Mouse (Mus musculus) CD8-positive naive resting alpha-beta T cell, adult 2 months (primary cell): ENCODE data around the gene Fxyd4.

Experiments
- DNase-seq, 2 experiments: peaks; one replicate each; pipeline ENCODE4 v3.0.0; 2022; ENCODE audit warnings: low read depth in 2 of 2, low spot score in 2 of 2

Gene Fxyd4

GRCm38 (mm10) chr6:117918043-117918442 is 19.4 kb downstream of the Fxyd4 start:
- DNase-seq, result no peak

GRCm38 (mm10) chr6:117917576-117917975 is 19.9 kb downstream of the Fxyd4 start:
- DNase-seq, result peak; percentile 72 to 75

GRCm38 (mm10) chr6:117916737-117917426 is 20.6 kb downstream of the Fxyd4 start:
- DNase-seq, result peak; percentile 71 to 78

- DNase-seq, result no peak
These were observed 21.2 kb downstream of the Fxyd4 start for GRCm38 (mm10) chr6:117916205-117916736.

- DNase-seq, result no peak
These were observed 23.0 kb downstream of the Fxyd4 start for GRCm38 (mm10) chr6:117914541-117914940.

GRCm38 (mm10) chr6:117910120-117910661 is 27.3 kb downstream of the Fxyd4 start:
- DNase-seq, result no peak

- DNase-seq, result no peak
These were observed 29.0 kb downstream of the Fxyd4 start for GRCm38 (mm10) chr6:117908424-117908900.

- DNase-seq, result no peak
These were observed 29.5 kb downstream of the Fxyd4 start for GRCm38 (mm10) chr6:117907979-117908355.

GRCm38 (mm10) chr6:117907301-117907978 is 30.1 kb downstream of the Fxyd4 start:
- DNase-seq, result peak; percentile 85 to 86

- peak; percentile 96 for DNase-seq
These were observed 30.8 kb downstream of the Fxyd4 start for GRCm38 (mm10) chr6:117906590-117907271.

- DNase-seq, result peak in 1 of 2 experiments; percentile 27
These were observed 31.4 kb downstream of the Fxyd4 start for GRCm38 (mm10) chr6:117906015-117906531.

GRCm38 (mm10) chr6:117905260-117905930 is 32.1 kb downstream of the Fxyd4 start:
- DNase-seq, result no peak

GRCm38 (mm10) chr6:117903836-117904235 is 33.7 kb downstream of the Fxyd4 start:
- no peak for DNase-seq

GRCm38 (mm10) chr6:117902556-117902955 is 34.9 kb downstream of the Fxyd4 start:
- no peak for DNase-seq

- DNase-seq, result no peak
These were observed 35.7 kb downstream of the Fxyd4 start for GRCm38 (mm10) chr6:117901510-117902402.

GRCm38 (mm10) chr6:117900126-117901080 is 37.1 kb downstream of the Fxyd4 start, which contains the start of gene Hnrnpf:
Gene Hnrnpf, plus strand, starts transcription at chr6:117900324.
- peak; percentile 73 to 74 for DNase-seq

GRCm38 (mm10) chr6:117897800-117898199 is 39.7 kb downstream of the Fxyd4 start:
- no peak for DNase-seq

- no peak for DNase-seq
These were observed 44.1 kb downstream of the Fxyd4 start for GRCm38 (mm10) chr6:117893435-117893834.
